Mouse (Mus musculus) urinary bladder, postnatal 25 days (tissue): ENCODE measurements around the gene Spdef.

Source experiments
- DNase-seq: peaks from one replicate; pipeline ENCODE4 v3.0.0; 2022; ENCODE audit warnings: low spot score

The Spdef gene

DNA sequence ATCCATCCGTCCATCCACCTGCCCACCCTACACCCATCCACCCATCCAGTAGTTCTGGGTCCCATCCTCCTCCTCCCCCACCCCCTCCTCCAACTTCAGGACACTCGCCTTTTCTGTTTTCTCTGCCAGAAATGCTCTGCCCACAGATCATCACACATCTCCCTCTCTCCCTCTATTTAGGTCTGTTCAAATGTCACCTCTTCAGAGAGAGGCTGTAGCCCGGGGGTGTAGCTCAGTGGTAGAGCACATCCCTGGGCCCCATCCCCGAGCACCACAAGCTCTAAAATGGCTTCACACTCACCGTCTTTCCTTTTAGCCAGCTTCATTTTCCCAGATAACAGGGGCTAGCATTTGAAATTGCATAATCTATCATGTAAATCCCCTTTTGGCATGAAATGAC is 51.0 kb downstream of the Spdef start:
- no peak for DNase-seq

DNA sequence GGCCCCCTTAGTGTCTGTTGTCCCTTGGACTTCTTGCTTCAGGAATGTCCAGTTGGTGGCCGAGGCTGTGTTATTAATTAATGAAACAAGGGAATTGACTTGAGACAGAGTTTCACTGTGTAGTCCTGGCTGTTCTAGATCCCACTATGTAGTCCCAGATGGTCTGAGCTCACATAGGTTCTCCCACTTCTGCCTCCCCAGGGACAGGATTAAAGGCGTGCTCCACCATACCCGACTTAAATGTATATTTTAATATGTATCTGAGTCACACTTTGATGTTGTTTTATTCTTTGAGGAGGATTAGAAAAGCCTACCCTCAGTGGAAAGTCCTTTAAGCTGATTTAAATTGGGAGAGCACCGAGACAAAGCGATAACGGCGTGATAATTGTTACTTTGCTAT is 52.5 kb downstream of the Spdef start:
- DNase-seq, result no peak

GRCm38 (mm10) chr17:27675453-27675852 is 53.3 kb downstream of the Spdef start:
- no peak for DNase-seq

- no peak for DNase-seq
Measured at GRCm38 (mm10) chr17:27673945-27674344, 54.8 kb downstream of the Spdef start.

GRCm38 (mm10) chr17:27671720-27672119 is 57.0 kb downstream of the Spdef start:
- DNase-seq, result no peak
